Mouse (Mus musculus): Measurements from ENCODE around the gene Rcsd1. TPM values are rescaled to one million over a fixed set of nuclear protein-coding genes. Genes with fewer than 3 reads are reported as not detected.
A peak's percentile ranks its signal among the peaks of the same experiment; 100 is the strongest.

The Rcsd1 gene
- polyA plus RNA-seq, 1 experiment from 2014 or later = 47.8 TPM

DNA sequence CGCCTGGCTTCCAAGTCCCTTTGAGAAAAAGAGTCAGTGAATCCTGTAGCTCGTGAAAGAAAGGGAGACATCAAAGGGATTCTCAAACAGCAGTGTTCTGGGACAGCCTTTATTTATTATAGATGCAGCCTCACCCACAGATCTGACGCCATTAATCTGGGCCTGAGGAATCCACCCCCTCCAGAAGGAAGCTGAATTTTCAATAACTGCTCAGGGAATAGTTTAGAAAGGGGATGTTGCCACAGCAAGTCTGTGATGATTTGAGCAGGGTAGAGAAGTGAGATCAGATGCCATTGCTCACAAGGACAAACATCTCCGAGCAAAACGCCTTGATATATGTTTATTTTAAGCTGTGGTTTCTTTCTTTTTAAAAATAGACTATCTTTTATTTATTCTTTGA is 27.9 kb upstream of the Rcsd1 start:
- no peaks in the 10 kb centered on the region for H3K36me3 ChIP-seq (ENCODE audit: control insufficient read depth, insufficient read depth, low read length)
- H3K4me2 ChIP-seq (ENCODE audit: low read depth, low read length) = no peak overlapping the region
- H3K27ac ChIP-seq (ENCODE audit: low read length) = peak overlapping the region; percentile 55
- no peaks in the 10 kb centered on the region for H3K27me3 ChIP-seq (ENCODE audit: control insufficient read depth, insufficient read depth, low read depth, low read length)
- H3K4me3 ChIP-seq (ENCODE audit: low read length) = no peak overlapping the region
- no peaks in the 10 kb centered on the region for H3K9me3 ChIP-seq (ENCODE audit: control insufficient read depth, low read length)
- peaks cover 2% of the 10 kb centered on the region; the same call in 1 of the 2 replicates for H3K4me1 ChIP-seq (replicated peaks; ENCODE audit: control insufficient read depth, insufficient read depth, low read length)
- H3K9ac ChIP-seq (ENCODE audit: low read length) = no peak overlapping the region
- 27% methylated on average over 5 of the region's 5 CpGs for WGBS
- peak; percentile 75 for ATAC-seq (ENCODE audit: low read depth)

DNA sequence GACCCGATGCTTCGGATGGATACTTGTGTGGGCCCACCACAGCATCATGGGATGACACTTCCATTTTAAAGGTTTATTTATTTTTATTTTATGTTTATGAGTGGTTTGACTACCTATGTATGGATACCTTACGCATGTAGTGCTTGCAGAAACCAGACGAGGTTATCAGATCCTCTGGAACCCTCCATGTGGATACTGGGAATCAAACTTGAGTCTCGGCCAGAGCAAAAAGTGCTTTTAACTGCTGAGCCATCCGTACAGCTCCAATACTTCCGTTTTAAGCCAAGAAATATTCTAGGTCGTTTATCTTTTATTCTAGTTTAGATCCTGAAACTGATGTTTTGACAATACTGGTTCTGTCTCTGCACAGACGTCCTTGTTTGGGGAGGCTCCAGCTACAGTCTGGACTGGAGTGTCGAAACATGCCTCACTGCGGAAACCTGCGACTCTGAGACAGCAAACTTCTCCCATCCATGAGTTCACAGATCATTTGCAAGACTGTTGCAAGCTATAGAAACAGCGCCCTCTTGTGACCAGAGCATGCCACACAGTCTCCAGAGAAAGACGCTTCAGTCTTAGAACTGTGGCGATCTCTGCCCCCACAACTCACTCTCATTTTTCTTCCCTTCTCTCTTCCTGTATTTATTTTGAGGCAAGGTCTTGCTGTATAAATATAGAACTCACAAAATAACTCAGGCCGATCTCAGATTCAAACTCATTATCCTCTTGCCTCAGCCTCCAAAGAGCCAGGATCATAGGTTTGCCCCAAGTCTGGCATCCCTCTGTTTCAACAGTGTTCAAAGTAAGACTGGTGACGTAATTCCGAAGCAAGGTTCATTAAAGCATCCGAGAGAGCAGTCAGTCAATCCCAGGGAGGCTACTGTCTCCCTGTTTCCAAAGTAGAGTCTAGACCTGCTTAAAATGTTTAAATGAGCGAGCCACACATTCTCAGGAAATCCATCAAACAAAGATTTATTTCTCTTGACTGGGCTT is 26.6 kb upstream of the Rcsd1 start:
- Histone ChIP-seq H3K9me3 (ENCODE audit: control insufficient read depth, low read length) (no peaks in the 10 kb centered on the region), H3K27me3 (ENCODE audit: control insufficient read depth, insufficient read depth, low read depth, low read length) (no peaks in the 10 kb centered on the region), H3K9ac (ENCODE audit: low read length) (no peak overlapping the region), H3K36me3 (ENCODE audit: control insufficient read depth, insufficient read depth, low read length) (no peaks in the 10 kb centered on the region), H3K4me2 (ENCODE audit: low read depth, low read length) (peak overlapping the region; percentile 11), H3K4me1 (replicated peaks; ENCODE audit: control insufficient read depth, insufficient read depth, low read length) (peaks cover 2% of the 10 kb centered on the region; the same call in 1 of the 2 replicates), H3K4me3 (ENCODE audit: low read length) (no peak overlapping the region), H3K27ac (ENCODE audit: low read length) (no peak overlapping the region)
- ATAC-seq (ENCODE audit: low read depth) = peak; percentile 79
- 22% methylated on average over 20 of the region's 20 CpGs for WGBS

- Histone ChIP-seq H3K4me1 (replicated peaks; ENCODE audit: control insufficient read depth, insufficient read depth, low read length) (peaks cover 2% of the 10 kb centered on the region; the same call in 1 of the 2 replicates), H3K36me3 (ENCODE audit: control insufficient read depth, insufficient read depth, low read length) (no peaks in the 10 kb centered on the region), H3K4me2 (ENCODE audit: low read depth, low read length) (no peak overlapping the region), H3K9me3 (ENCODE audit: control insufficient read depth, low read length) (no peaks in the 10 kb centered on the region), H3K9ac (ENCODE audit: low read length) (no peak overlapping the region), H3K27ac (ENCODE audit: low read length) (no peak overlapping the region), H3K4me3 (ENCODE audit: low read length) (no peak overlapping the region), H3K27me3 (ENCODE audit: control insufficient read depth, insufficient read depth, low read depth, low read length) (no peaks in the 10 kb centered on the region)
- WGBS = 92% methylated on average over 2 of the region's 2 CpGs
- ATAC-seq (ENCODE audit: low read depth) = no peak
Measured at GRCm38 (mm10) chr1:165734840-165735239, 25.3 kb upstream of the Rcsd1 start.

GRCm38 (mm10) chr1:165731553-165731952 is 22.0 kb upstream of the Rcsd1 start:
- Histone ChIP-seq H3K4me1 (replicated peaks; ENCODE audit: control insufficient read depth, insufficient read depth, low read length) (peaks cover 2% of the 10 kb centered on the region; the same call in 1 of the 2 replicates), H3K9me3 (ENCODE audit: control insufficient read depth, low read length) (no peaks in the 10 kb centered on the region), H3K27ac (ENCODE audit: low read length) (no peak overlapping the region), H3K4me2 (ENCODE audit: low read depth, low read length) (no peak overlapping the region), H3K27me3 (ENCODE audit: control insufficient read depth, insufficient read depth, low read depth, low read length) (no peaks in the 10 kb centered on the region), H3K9ac (ENCODE audit: low read length) (no peak overlapping the region), H3K36me3 (ENCODE audit: control insufficient read depth, insufficient read depth, low read length) (no peaks in the 10 kb centered on the region), H3K4me3 (ENCODE audit: low read length) (no peak overlapping the region)
- 62% methylated on average over 6 of the region's 6 CpGs for WGBS
- no peak for ATAC-seq (ENCODE audit: low read depth)

- H3K27ac ChIP-seq (ENCODE audit: low read length) = no peak overlapping the region
- H3K9ac ChIP-seq (ENCODE audit: low read length) = no peak overlapping the region
- no peak for ATAC-seq (ENCODE audit: low read depth)
- no peak overlapping the region for H3K4me3 ChIP-seq (ENCODE audit: low read length)
- no peaks in the 10 kb centered on the region for H3K4me1 ChIP-seq (replicated peaks; ENCODE audit: control insufficient read depth, insufficient read depth, low read length)
- no peaks in the 10 kb centered on the region for H3K27me3 ChIP-seq (ENCODE audit: control insufficient read depth, insufficient read depth, low read depth, low read length)
- no peaks in the 10 kb centered on the region for H3K36me3 ChIP-seq (ENCODE audit: control insufficient read depth, insufficient read depth, low read length)
- no peaks in the 10 kb centered on the region for H3K9me3 ChIP-seq (ENCODE audit: control insufficient read depth, low read length)
- no peak overlapping the region for H3K4me2 ChIP-seq (ENCODE audit: low read depth, low read length)
- 17% methylated on average over 1 of the region's 1 CpGs for WGBS
Measured at GRCm38 (mm10) chr1:165730129-165730528, 20.6 kb upstream of the Rcsd1 start.

- peaks cover 4% of the 10 kb centered on the region; the same call in 1 of the 2 replicates for H3K4me1 ChIP-seq (replicated peaks; ENCODE audit: control insufficient read depth, insufficient read depth, low read length)
- no peak overlapping the region for H3K4me2 ChIP-seq (ENCODE audit: low read depth, low read length)
- no peaks in the 10 kb centered on the region for H3K27me3 ChIP-seq (ENCODE audit: control insufficient read depth, insufficient read depth, low read depth, low read length)
- H3K27ac ChIP-seq (ENCODE audit: low read length) = no peak overlapping the region
- no peak overlapping the region for H3K9ac ChIP-seq (ENCODE audit: low read length)
- H3K9me3 ChIP-seq (ENCODE audit: control insufficient read depth, low read length) = no peaks in the 10 kb centered on the region
- no peak overlapping the region for H3K4me3 ChIP-seq (ENCODE audit: low read length)
- 88% methylated on average over 3 of the region's 3 CpGs for WGBS
- no peaks in the 10 kb centered on the region for H3K36me3 ChIP-seq (ENCODE audit: control insufficient read depth, insufficient read depth, low read length)
- no peak for ATAC-seq (ENCODE audit: low read depth)
Measured at GRCm38 (mm10) chr1:165728057-165728639, 18.6 kb upstream of the Rcsd1 start.

DNA sequence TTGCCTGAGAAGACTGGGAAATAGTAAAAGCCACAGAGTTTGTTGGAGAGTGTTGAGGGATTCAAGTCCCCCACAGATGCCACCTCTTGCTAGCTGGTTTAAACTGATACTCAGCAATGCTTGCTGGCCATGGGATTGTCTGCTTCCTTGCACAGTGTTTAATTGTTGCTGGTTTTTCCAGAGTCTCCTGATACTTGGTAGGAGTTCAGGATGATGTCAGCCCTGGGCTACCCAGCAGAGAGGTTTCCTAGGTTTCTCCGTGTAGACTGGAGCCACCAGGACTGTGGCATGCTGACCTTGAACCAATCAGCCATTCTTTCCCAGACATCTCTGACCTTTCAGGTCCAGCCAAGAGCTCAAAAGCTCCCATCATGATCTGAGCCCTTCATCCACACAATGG is 17.4 kb upstream of the Rcsd1 start:
- no peak overlapping the region for H3K4me2 ChIP-seq (ENCODE audit: low read depth, low read length)
- H3K36me3 ChIP-seq (ENCODE audit: control insufficient read depth, insufficient read depth, low read length) = no peaks in the 10 kb centered on the region
- no peak overlapping the region for H3K9ac ChIP-seq (ENCODE audit: low read length)
- WGBS = 26% methylated on average over 1 of the region's 1 CpGs
- H3K27me3 ChIP-seq (ENCODE audit: control insufficient read depth, insufficient read depth, low read depth, low read length) = no peaks in the 10 kb centered on the region
- peaks cover 4% of the 10 kb centered on the region; the same call in 1 of the 2 replicates for H3K4me1 ChIP-seq (replicated peaks; ENCODE audit: control insufficient read depth, insufficient read depth, low read length)
- H3K4me3 ChIP-seq (ENCODE audit: low read length) = no peak overlapping the region
- ATAC-seq (ENCODE audit: low read depth) = no peak
- H3K9me3 ChIP-seq (ENCODE audit: control insufficient read depth, low read length) = no peaks in the 10 kb centered on the region
- H3K27ac ChIP-seq (ENCODE audit: low read length) = no peak overlapping the region

- ATAC-seq (ENCODE audit: low read depth) = no peak
- no peaks in the 10 kb centered on the region for H3K36me3 ChIP-seq (ENCODE audit: control insufficient read depth, insufficient read depth, low read length)
- no peak overlapping the region; the same call in 1 of the 2 replicates for H3K9ac ChIP-seq (ENCODE audit: low read length)
- 86% methylated on average over 4 of the region's 4 CpGs for WGBS
- H3K27ac ChIP-seq (ENCODE audit: low read length) = no peak overlapping the region
- H3K4me1 ChIP-seq (replicated peaks; ENCODE audit: control insufficient read depth, insufficient read depth, low read length) = peaks cover 4% of the 10 kb centered on the region; the same call in 1 of the 2 replicates
- no peaks in the 10 kb centered on the region for H3K9me3 ChIP-seq (ENCODE audit: control insufficient read depth, low read length)
- H3K4me3 ChIP-seq (ENCODE audit: low read length) = no peak overlapping the region
- H3K4me2 ChIP-seq (ENCODE audit: low read depth, low read length) = no peak overlapping the region
- H3K27me3 ChIP-seq (ENCODE audit: control insufficient read depth, insufficient read depth, low read depth, low read length) = no peaks in the 10 kb centered on the region
Measured at GRCm38 (mm10) chr1:165725039-165725644, 15.6 kb upstream of the Rcsd1 start.
